Mouse (Mus musculus) megakaryocyte-erythroid progenitor cell, adult 5-6 weeks (primary cell): ENCODE results near the gene Ppp4c. TPM values are rescaled to one million over a fixed set of nuclear protein-coding genes. Genes with fewer than 3 reads are reported as not detected.
"Not testable (repeated sequence)": the region's sequence is repeated elsewhere in the genome, so short reads cannot be mapped to it uniquely, and the experiment has no call there.

ENCODE experiments used
- ATAC-seq: replicated peaks from 2 replicates; pipeline ENCODE4 v1.8.0; 2016; ENCODE audit warnings: mild to moderate bottlenecking, inconsistent platforms; ENCODE audit not compliant: severe bottlenecking, poor library complexity, low FRiP score, low TSS enrichment
- total RNA-seq, 2 experiments: library from RNA; stranded (forward) in 1 of 2; stranded (reverse) in 1 of 2; fragments of 200-1000, 215-1000 nt in 1 of 2; fragments of >200 nt in 1 of 2; fragmentation: Nextera tagmentation in 1 of 2; gene quantifications; 2 replicates each; pipeline ENCODE4 v1.2.3; 2014 to 2017

The Ppp4c gene
- total RNA-seq, 2 experiments from 2014 or later = 127 to 176 TPM

- no peak for ATAC-seq
These were observed 7.8 kb downstream of the Ppp4c start for GRCm38 (mm10) chr7:126784469-126784868.

- ATAC-seq = no peak
These were observed 9.6 kb downstream of the Ppp4c start for GRCm38 (mm10) chr7:126782693-126783092.

- ATAC-seq = no peak
These were observed 10.5 kb downstream of the Ppp4c start for GRCm38 (mm10) chr7:126781661-126782370.

DNA sequence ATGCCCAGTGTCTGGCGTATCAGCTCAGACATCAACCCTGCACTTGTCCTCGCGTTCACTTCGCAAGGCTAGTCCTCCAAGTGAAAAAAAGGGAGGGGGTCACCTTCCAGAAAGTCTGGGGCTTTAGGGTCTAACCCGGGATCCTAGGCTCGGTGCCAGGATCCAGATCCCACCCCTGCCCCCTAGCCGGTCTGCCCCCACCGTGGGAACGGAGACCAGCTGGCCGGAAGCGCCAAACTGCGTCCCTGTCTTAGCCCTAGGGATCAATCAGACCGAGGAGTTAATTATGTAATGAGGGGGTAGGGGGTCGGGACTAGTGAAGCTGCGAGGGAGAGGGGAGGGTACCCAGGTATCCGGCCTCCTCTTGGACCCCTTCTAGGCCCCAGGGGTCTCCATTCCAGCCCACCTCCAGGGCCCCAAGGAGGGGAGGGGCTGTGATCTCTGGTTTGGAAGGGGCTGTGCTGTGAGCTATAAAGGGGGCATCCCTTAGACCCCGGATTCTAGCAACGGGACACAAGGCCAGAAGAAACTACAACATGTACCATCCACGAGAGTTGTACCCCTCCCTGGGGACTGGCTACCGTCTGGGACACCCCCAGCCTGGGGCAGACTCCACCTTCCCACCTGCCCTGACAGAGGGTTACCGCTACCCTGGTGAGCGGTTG lies 11.2 kb downstream of the Ppp4c start, which contains the start of gene Tbx6:
Gene Tbx6, plus strand, starts transcription at position 513 of the 665 bp plus-strand sequence.
- ATAC-seq = no peak

DNA sequence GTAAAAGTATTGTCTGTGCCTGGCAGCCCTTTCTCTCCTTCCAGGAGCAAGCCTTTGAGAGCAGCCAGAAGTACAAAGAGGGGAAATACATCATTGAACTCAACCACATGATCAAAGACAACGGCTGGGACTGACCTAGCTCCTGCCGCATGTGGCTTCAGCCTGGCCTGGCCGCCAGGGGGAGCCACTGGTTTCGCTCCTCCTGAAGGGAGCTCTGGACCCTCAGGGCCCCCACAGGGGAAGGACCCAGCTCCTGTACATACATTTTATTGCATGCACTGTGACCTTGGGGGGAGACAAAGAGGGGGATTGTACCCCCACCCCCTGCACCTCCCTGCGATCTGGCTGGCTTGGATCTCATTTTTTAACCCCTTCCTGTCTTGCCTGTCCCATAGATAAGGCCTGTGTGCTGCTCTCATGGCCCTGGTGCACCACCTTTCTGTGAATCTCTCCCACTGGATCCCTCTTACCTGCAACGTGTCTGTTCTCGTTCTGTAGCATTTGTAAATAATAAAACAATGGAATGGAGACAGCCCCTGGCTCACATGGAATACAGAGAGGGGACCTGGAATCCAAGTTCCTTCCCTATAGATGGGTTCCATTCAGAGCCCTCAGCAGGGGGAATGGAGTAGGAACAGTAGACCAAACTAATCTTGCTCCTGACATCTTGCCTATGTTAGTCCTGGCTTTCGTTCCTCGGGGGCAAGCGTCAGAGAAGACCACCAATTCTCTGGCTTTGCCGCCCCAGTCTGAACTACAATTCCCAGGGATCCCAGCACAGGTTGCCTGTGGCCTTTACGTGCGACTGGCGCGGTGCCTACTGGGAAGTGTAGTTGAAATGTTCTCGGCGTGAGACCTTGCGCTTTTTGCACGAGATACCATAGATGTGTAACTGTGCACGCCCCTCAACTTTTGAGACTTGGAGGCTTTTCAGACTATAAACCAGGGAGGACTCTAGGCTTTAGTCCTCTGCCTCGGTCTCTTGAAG lies 12.0 kb downstream of the Ppp4c start:
- peak; percentile 48 for ATAC-seq

- ATAC-seq = not testable (repeated sequence)
These were observed 13.2 kb downstream of the Ppp4c start for GRCm38 (mm10) chr7:126779101-126779500.

DNA sequence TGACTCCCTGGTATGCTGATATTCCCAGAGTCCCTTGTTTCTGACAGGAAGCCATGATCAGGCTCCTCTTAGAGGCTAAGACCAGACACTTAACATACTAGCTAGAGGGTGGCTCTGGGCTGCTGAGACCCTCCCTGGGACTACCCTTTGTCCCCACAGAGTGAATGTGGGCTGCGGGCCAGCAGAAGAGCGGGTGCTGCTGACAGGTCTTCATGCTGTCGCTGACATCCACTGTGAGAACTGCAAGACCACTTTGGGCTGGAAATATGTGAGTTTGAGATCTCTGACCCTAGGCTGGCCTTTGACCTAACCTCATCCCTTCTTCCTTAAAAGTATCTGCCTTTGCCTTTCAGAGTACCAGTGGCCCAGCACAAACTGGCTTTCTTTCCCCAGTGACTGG lies 14.1 kb downstream of the Ppp4c start:
- ATAC-seq = no peak

- no peak for ATAC-seq
These were observed 14.8 kb downstream of the Ppp4c start for GRCm38 (mm10) chr7:126777476-126777875.

DNA sequence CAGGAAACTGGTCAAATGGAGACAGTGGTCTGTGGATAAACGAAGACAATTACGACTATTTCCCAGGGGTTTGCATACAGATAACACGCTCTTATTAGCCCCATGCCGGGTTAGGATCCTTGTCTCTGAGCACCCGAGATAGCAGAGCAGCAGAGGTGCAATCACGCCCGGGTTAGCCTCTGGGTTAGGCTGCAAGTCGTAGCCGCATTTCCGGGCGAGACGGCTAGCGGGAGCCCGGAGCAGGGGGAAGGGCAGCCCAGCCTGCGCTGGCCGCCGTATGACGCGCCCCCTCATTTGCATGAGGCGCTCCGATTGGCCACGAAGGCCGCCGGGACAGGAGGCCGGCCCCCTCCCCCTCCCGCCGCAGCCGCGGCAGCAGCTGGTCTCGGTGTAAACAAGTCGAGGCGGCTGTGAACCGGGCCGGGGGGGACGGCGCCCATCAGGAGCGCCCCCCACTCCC lies 15.7 kb downstream of the Ppp4c start, which contains the start of gene Ypel3:
Gene Ypel3, plus strand, starts transcription at position 358 of the 460 bp plus-strand sequence.
- ATAC-seq = peak; percentile 85

DNA sequence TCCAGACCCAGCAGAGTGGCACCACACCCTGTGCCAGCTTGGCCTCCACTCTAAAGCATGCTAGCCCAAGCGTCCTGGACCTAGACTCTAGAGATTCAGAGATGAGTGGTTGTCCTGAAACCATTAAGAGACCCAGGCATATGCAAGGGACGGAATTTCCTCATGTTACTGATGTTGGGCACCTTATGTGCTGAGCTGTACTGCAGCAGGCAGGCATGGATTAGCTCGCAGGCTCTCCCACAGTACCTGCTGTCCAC lies 16.4 kb downstream of the Ppp4c start:
- ATAC-seq = no peak

GRCm38 (mm10) chr7:126775185-126775977 lies 16.9 kb downstream of the Ppp4c start:
- no peak for ATAC-seq

GRCm38 (mm10) chr7:126774463-126774862 lies 17.8 kb downstream of the Ppp4c start:
- no peak for ATAC-seq

GRCm38 (mm10) chr7:126773351-126773750 lies 18.9 kb downstream of the Ppp4c start:
- no peak for ATAC-seq

DNA sequence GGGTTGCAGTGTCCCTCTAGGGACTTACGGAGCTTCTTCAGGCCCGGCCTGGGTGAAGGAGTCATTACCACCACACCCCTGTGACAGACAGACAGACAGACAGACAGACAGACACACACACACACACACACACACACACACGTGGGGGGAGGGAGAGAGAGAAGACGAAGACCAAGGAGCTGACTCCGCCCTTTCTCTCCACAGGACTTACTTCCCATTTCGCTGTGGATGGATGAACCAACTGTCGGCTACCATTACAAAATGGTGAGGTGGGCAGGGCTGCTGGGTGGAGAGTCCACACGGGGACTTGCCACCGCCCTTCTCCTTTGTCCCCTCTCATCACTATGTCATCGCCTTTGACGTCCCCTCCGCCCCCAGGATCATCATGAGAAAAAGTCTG lies 21.5 kb downstream of the Ppp4c start:
- ATAC-seq = no peak

GRCm38 (mm10) chr7:126767001-126767400 lies 25.3 kb downstream of the Ppp4c start:
- ATAC-seq = no peak

GRCm38 (mm10) chr7:126766201-126766600 lies 26.1 kb downstream of the Ppp4c start, which contains the start of gene Gdpd3:
Gdpd3 (plus strand) TSS chr7:126766334.
- ATAC-seq = peak; percentile 43

DNA sequence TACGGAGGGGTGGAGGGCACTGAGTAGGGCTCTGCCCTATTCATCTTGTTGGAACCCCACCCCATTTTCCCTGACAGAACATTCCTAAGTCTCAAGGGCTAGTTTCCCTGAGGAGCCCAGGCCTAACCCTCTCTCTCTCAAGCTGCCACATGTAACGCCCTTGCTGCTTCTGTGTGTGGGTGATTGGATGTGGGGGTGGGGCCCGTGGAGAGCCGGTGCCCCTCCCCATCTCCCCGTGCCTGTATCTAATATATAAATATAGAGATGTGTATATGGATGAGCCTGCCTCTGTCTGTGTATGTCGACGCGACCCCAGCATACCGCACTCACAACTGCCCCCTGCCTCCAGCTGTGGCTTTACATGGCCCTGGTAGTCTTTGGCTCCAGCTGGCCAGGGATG lies 26.8 kb downstream of the Ppp4c start:
- no peak; the same call in 1 of the 2 replicates for ATAC-seq

DNA sequence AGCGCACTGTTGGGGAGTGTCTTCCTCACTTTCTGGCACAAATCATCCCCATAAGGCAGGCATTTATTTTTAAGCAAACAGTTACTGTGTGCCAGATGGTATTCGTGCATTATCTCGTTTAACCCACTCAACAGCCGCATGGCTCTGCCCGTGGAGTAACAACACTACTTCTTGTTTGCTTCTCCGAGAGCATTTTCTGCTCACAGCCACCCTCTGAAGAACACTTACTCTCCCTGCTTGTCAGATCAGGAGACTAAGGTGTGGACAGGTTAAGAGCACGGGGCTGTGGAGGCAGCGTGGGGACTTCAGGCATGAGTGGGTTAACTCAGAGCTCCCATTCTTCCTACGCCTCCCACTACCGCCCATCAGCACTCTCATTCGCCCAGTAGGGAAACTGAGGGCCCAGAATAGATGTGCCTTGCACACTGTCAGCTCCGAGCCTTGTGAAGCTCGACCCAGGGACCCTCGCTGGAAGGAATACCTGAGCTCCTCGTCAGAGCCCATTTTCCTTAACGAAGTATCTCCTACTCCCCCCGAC lies 29.8 kb downstream of the Ppp4c start:
- ATAC-seq = no peak

DNA sequence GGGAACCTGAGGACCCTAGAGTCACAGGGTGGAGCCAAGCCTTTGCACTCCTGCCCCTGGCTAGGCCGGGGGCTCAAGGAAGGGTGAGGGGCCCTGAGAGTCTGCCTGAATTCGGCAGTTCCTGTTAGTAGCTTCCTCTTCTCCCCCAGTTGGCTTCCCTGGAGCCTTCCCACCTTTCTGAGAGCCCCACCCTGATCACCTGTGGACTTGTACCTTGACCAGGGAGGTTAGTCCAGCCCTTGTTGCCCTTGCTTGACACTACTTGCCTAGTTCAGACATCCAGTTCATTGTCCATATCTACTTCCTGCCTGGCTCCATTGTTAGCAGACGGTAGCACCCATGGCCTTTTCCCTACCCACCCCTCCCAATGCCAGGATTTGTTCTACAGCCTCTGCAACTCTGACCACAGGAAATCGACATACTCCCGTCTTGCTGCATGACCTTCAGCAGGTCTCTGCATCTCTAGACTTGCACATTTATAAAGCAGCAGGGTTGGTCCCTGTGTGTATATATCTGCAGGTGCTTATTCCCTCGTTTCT lies 30.7 kb downstream of the Ppp4c start:
- ATAC-seq = no peak
